Mouse (Mus musculus) MEL (cell line): ENCODE results near the gene Angpt4.

Experiments used
- CTCF ChIP-seq, 3 experiments: IDR thresholded peaks in 2 of 3; conservative IDR thresholded peaks in 1 of 3; 2 replicates each; pipeline ENCODE4 v1.5.1; 2011 to 2012; ENCODE audit warnings: low read length in 3 of 3, low read depth in 2 of 3, mild to moderate bottlenecking in 2 of 3, improper control_type of control experiment in 1 of 3, inconsistent platforms in 1 of 3, mixed read lengths in 1 of 3, moderate library complexity in 1 of 3; ENCODE audit not compliant: control insufficient read depth in 1 of 3, insufficient read depth in 1 of 3, poor library complexity in 1 of 3, severe bottlenecking in 1 of 3
- EP300 ChIP-seq, 2 experiments: IDR thresholded peaks; 2 replicates each; pipeline ENCODE4 v1.6.1; 2011; ENCODE audit warnings: improper control_type of control experiment in 2 of 2, low read length in 2 of 2, low read depth in 1 of 2, mild to moderate bottlenecking in 1 of 2
- ETS1 ChIP-seq: IDR thresholded peaks from 2 replicates; pipeline ENCODE4 v1.6.1; 2012; ENCODE audit warnings: low read depth, mild to moderate bottlenecking, inconsistent platforms, low read length, improper control_type of control experiment, moderate library complexity
- GABPA ChIP-seq: IDR thresholded peaks from 2 replicates; pipeline ENCODE4 v1.6.1; 2012; ENCODE audit warnings: low read depth, mild to moderate bottlenecking, inconsistent platforms, low read length, improper control_type of control experiment, moderate library complexity
- MAFK ChIP-seq: IDR thresholded peaks from 2 replicates; pipeline ENCODE4 v1.6.1; 2011; ENCODE audit warnings: low read depth, mild to moderate bottlenecking, low read length, improper control_type of control experiment, borderline replicate concordance
- MAX ChIP-seq: IDR thresholded peaks from 2 replicates; pipeline ENCODE4 v1.6.1; 2011; ENCODE audit warnings: low read length, improper control_type of control experiment
- POLR2A ChIP-seq, 2 experiments: IDR thresholded peaks; 2 replicates each; pipeline ENCODE4 v1.6.1; 2011 to 2012; ENCODE audit warnings: low read length in 2 of 2, mild to moderate bottlenecking in 2 of 2, control low read depth in 1 of 2, improper control_type of control experiment in 1 of 2, low read depth in 1 of 2, moderate library complexity in 1 of 2; ENCODE audit not compliant: control insufficient read depth in 1 of 2, insufficient read depth in 1 of 2, poor library complexity in 1 of 2
- TBP ChIP-seq: IDR thresholded peaks from 2 replicates; pipeline ENCODE4 v1.8.0; 2011; ENCODE audit warnings: low read depth, low read length, improper control_type of control experiment
- USF1 ChIP-seq: IDR thresholded peaks from 2 replicates; pipeline ENCODE4 v1.6.1; 2014; ENCODE audit warnings: low read depth, mild to moderate bottlenecking, inconsistent platforms, low read length, improper control_type of control experiment, moderate library complexity

DNA sequence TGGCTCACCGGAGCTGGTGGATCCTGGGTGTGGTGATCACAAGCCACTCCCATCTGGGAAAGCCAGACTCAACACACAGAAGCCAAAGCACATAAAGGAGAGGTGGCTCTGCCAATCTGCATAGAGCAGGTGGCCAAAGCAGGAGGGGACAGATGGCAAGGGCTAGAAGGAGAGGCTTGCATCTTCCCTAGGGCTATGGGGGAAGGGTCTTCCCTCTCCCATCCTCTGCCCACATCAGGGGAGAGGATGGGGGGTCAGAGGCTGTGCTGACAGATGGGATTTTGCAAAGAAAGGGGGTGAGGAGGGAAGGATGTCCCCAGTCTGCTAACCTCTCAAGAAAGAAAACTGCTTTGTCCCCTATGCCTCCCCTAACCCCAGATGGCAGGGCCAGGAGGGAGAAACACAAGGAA lies 80.0 kb downstream of the Angpt4 start:
- no peak for TF ChIP-seq CTCF (IDR thresholded peaks at IDR 0.05 in 2 of 3, conservative IDR thresholded peaks at IDR 0.05 in 1 of 3; ENCODE audit: control insufficient read depth in 1 of 3, insufficient read depth in 1 of 3, low read depth in 2 of 3, low read length in 3 of 3, poor library complexity in 1 of 3, severe bottlenecking in 1 of 3)
- TF ChIP-seq EP300 (IDR thresholded peaks at IDR 0.05; ENCODE audit: low read depth in 1 of 2, low read length in 2 of 2), result no peak
- no peak for TF ChIP-seq USF1
- no peak for TF ChIP-seq POLR2A (IDR thresholded peaks at IDR 0.05; ENCODE audit: control insufficient read depth in 1 of 2, insufficient read depth in 1 of 2, low read depth in 1 of 2, low read length in 2 of 2, poor library complexity in 1 of 2)
- no peak for TF ChIP-seq MAFK
- no peak for TF ChIP-seq ETS1
- TF ChIP-seq GABPA, result no peak
- no peak for TF ChIP-seq TBP
- no peak for TF ChIP-seq MAX
